18 mouse cellular contexts compared by ENCODE assay signal in the genomic region with DNA sequence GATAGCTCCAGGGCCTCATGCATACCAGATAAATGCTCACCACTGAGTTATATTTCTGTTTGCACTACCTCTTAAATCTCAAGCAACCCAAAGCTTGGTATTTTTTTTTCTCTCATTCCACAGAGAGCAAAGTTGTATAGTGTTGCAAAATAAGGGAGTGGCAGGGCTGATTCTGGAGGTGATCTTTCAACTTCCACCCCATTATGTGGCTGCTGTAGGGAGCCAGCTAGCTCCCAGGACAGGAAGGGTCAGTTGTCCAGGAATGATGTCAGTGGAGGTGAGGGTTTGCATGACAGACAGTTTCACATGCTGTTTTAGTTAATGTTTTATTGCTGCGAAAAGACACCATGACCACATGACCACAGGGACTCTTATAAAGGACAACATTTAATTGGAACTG. TPM values are rescaled to one million over a fixed set of nuclear protein-coding genes. Genes with fewer than 3 reads are reported as not detected.
A peak's percentile ranks its signal among the peaks of the same experiment; 100 is the strongest.
DNase-seq lines count a peak whose midpoint lies in the region; ATAC-seq lines count a peak whose summit lies in the region.
"Had no signal": no experiment of that assay in that cellular context is flagged by ENCODE, and none has a peak within 500 bp of the region (broad histone marks: within the 10 kb centered on the region; RNA-seq: fewer than 3 reads in every experiment).

No protein-coding gene starts in this region.

- no peaks in the 10 kb centered on the region for H3K36me3 ChIP-seq in intestine, embryonic 15.5 days
- H3K36me3 ChIP-seq in intestine, embryonic 16.5 days (ENCODE audit: control insufficient read depth, insufficient read depth, low read length): no peaks in the 10 kb centered on the region
- H3K36me3 ChIP-seq: embryonic facial prominence, embryonic 10.5 days; embryonic facial prominence, embryonic 12.5 days; forebrain, embryonic 15.5 days had no signal

- no peak overlapping the region for H3K9ac ChIP-seq in intestine, embryonic 15.5 days
- H3K9ac ChIP-seq in intestine, embryonic 16.5 days (ENCODE audit: low read depth, low read length): no peak overlapping the region
- H3K9ac ChIP-seq: embryonic facial prominence, embryonic 12.5 days; forebrain, embryonic 13.5 days; forebrain, embryonic 15.5 days; forebrain, postnatal 0 days had no signal

- no peak overlapping the region for H3K27ac ChIP-seq in intestine, embryonic 15.5 days
- no peak overlapping the region for H3K27ac ChIP-seq in intestine, embryonic 16.5 days (ENCODE audit: low read length)
- H3K27ac ChIP-seq: embryonic facial prominence, embryonic 10.5 days; embryonic facial prominence, embryonic 12.5 days; forebrain, embryonic 13.5 days; forebrain, embryonic 15.5 days had no signal

- DNase-seq in yolk sac, embryonic 10.5 days (ENCODE audit: low spot score): peak; percentile 32
- DNase-seq in layer of hippocampus, adult 11-12 months (ENCODE audit: low spot score): no peak
- DNase-seq in adrenal gland, postnatal 25 days: no peak
- DNase-seq: adrenal gland, adult 8-10 months; adrenal gland, postnatal 14 days; cerebellum, adult 11 months; cerebellum, adult 18-20 months; cerebellum, adult 8-10 months; cerebellum, adult 9-11 months; cerebellum, postnatal 14 days; forebrain, postnatal 0 days had no signal

- H3K4me1 ChIP-seq in intestine, embryonic 15.5 days (replicated peaks): no peaks in the 10 kb centered on the region
- no peaks in the 10 kb centered on the region for H3K4me1 ChIP-seq in intestine, embryonic 16.5 days (ENCODE audit: control insufficient read depth, insufficient read depth, low read length)
- H3K4me1 ChIP-seq: embryonic facial prominence, embryonic 12.5 days; forebrain, embryonic 13.5 days; forebrain, embryonic 15.5 days had no signal

- H3K4me2 ChIP-seq in intestine, embryonic 15.5 days (replicated peaks): no peak overlapping the region
- no peak overlapping the region for H3K4me2 ChIP-seq in intestine, embryonic 16.5 days (ENCODE audit: low read depth, low read length)
- H3K4me2 ChIP-seq: embryonic facial prominence, embryonic 12.5 days; forebrain, embryonic 13.5 days; forebrain, embryonic 15.5 days had no signal

- ATAC-seq in intestine, embryonic 15.5 days: 0 out of 2 replicates have a peak, but pooled peaks have one; percentile 56
- ATAC-seq in intestine, embryonic 16.5 days: peak; percentile 58
- ATAC-seq: forebrain, embryonic 13.5 days; forebrain, embryonic 15.5 days; forebrain, postnatal 0 days had no signal

- no peak overlapping the region for H3K4me3 ChIP-seq in intestine, embryonic 15.5 days (replicated peaks)
- no peak overlapping the region for H3K4me3 ChIP-seq in intestine, embryonic 16.5 days (ENCODE audit: low read length)
- H3K4me3 ChIP-seq: embryonic facial prominence, embryonic 10.5 days; embryonic facial prominence, embryonic 12.5 days; forebrain, embryonic 13.5 days; forebrain, embryonic 15.5 days had no signal

- WGBS in intestine, embryonic 15.5 days: 86% methylated on average over 1 of the region's 1 CpGs
- 83% methylated on average over 1 of the region's 1 CpGs for WGBS in intestine, embryonic 16.5 days

- no peaks in the 10 kb centered on the region for H3K9me3 ChIP-seq in intestine, embryonic 15.5 days
- no peaks in the 10 kb centered on the region for H3K9me3 ChIP-seq in intestine, embryonic 16.5 days (ENCODE audit: control insufficient read depth, low read length)
- H3K9me3 ChIP-seq: embryonic facial prominence, embryonic 10.5 days; embryonic facial prominence, embryonic 12.5 days; forebrain, embryonic 13.5 days; forebrain, embryonic 15.5 days had no signal

- H3K27me3 ChIP-seq in intestine, embryonic 15.5 days (replicated peaks): no peaks in the 10 kb centered on the region
- H3K27me3 ChIP-seq in intestine, embryonic 16.5 days (replicated peaks; ENCODE audit: control insufficient read depth, insufficient read depth, low read length): no peaks in the 10 kb centered on the region
- H3K27me3 ChIP-seq: embryonic facial prominence, embryonic 12.5 days; forebrain, embryonic 13.5 days; forebrain, embryonic 15.5 days had no signal

RNA-seq across cellular contexts. Expression of a gene that starts 26.2 kb away (rescaled TPM):
- polyA plus RNA-seq in intestine, embryonic 15.5 days (2015; fragmentation: Nextera tagmentation; extraction: Ambion mirVana): 3.5 and 3.7 TPM in 2 replicates
- polyA plus RNA-seq in intestine, embryonic 16.5 days (2015; fragmentation: Nextera tagmentation; extraction: Ambion mirVana): 3.0 and 4.0 TPM in 2 replicates
- 1.1 TPM in 2 replicates for total RNA-seq in adrenal gland, postnatal 25 days (2021)
- total RNA-seq: MEL had no signal
